Mouse (Mus musculus) C2C12 (cell line): ENCODE data around the gene Med12l.

Source experiments
- CEBPB ChIP-seq: IDR thresholded peaks from one replicate; pipeline ENCODE4 v1.6.1; 2011; ENCODE audit warnings: low read depth, mild to moderate bottlenecking, control low read depth, moderate library complexity
- CTCF ChIP-seq: IDR thresholded peaks from one replicate; pipeline ENCODE4 v1.5.1; 2011; ENCODE audit not compliant: control insufficient read depth, insufficient read depth, insufficient read length
- MAX ChIP-seq: IDR thresholded peaks from one replicate; pipeline ENCODE4 v1.6.1; 2011; ENCODE audit warnings: mild to moderate bottlenecking, control low read depth
- MYOG ChIP-seq: IDR thresholded peaks from one replicate; pipeline ENCODE4 v1.6.1; 2011; ENCODE audit not compliant: control insufficient read depth, insufficient read length; ENCODE audit errors: extremely low read depth
- USF1 ChIP-seq: IDR thresholded peaks from one replicate; pipeline ENCODE4 v1.6.1; 2011; ENCODE audit warnings: low read depth, mild to moderate bottlenecking, control low read depth, moderate library complexity

- TF ChIP-seq CTCF (no peak), CEBPB (no peak), MAX (no peak), MYOG (no peak), USF1 (no peak)
These were observed 258.4 kb downstream of the Med12l start for GRCm38 (mm10) chr3:59263988-59264387.
